Mouse (Mus musculus): ENCODE data around the gene Plekhh1. TPM values are rescaled to one million over a fixed set of nuclear protein-coding genes. Genes with fewer than 3 reads are reported as not detected.

Plekhh1 gene
- polyA plus RNA-seq, 1 experiment from 2014 or later, result 6.7 TPM

DNA sequence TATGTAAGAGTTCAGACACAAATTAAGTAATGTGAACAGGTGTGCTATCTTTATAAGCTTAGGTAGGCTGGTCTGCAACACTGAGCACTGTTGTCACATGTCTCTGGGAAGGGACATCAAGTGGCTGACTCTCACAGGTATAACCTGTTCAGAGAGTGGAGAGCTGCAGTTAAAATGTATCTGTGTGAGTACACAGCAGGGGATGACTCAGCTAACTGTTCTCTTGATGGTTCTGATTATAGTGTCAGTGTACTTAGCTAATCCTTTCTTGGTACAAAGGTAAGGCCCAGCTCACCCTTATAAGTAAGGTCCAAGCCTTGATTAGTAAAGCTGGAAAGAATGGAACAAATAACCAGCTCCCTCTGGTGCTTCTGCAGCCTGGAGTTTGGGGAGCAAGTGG is 12.5 kb downstream of the Plekhh1 start:
- Histone ChIP-seq H3K27ac (no peak overlapping the region), H3K9me3 (no peaks in the 10 kb centered on the region), H3K4me1 (replicated peaks) (no peaks in the 10 kb centered on the region), H3K27me3 (ENCODE audit: insufficient read depth, poor library complexity, severe bottlenecking) (no peaks in the 10 kb centered on the region), H3K36me3 (peaks cover 40% of the 10 kb centered on the region), H3K4me3 (no peak overlapping the region)
- DNase-seq (ENCODE audit: low spot score), result no peak

DNA sequence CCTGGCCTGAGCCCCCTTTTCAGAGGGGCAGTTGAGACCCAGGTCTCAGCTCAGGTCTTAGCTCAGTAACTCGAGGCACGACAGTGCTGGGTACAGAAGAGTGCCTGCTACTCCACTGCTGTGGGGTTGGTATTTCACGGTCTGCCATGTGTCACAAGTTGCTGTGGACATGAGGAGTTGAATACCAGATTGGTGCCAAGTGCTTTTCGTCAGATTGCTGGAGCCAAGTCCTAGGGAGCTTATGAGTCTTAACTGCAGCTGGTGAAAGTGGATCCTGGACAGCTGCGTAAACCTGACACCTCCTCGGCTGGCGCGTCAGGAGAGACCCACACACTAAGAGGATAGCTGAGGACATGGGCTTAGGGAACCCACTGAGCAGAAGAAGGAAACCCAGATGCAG is 15.7 kb downstream of the Plekhh1 start:
- WGBS, result 78% methylated on average over 8 of the region's 8 CpGs
- Histone ChIP-seq H3K9me3 (no peaks in the 10 kb centered on the region), H3K4me3 (no peak overlapping the region), H3K4me1 (replicated peaks) (no peaks in the 10 kb centered on the region), H3K27me3 (ENCODE audit: insufficient read depth, poor library complexity, severe bottlenecking) (no peaks in the 10 kb centered on the region), H3K36me3 (peaks cover 45% of the 10 kb centered on the region), H3K27ac (no peak overlapping the region)
- no peak for DNase-seq (ENCODE audit: low spot score)

GRCm38 (mm10) chr12:79046171-79046570 is 17.2 kb downstream of the Plekhh1 start:
- Histone ChIP-seq H3K4me1 (replicated peaks) (no peaks in the 10 kb centered on the region), H3K36me3 (peaks cover 49% of the 10 kb centered on the region), H3K4me3 (no peak overlapping the region), H3K27me3 (ENCODE audit: insufficient read depth, poor library complexity, severe bottlenecking) (no peaks in the 10 kb centered on the region), H3K27ac (no peak overlapping the region), H3K9me3 (no peaks in the 10 kb centered on the region)
- 86% methylated on average over 6 of the region's 6 CpGs for WGBS
- no peak for DNase-seq (ENCODE audit: low spot score)

GRCm38 (mm10) chr12:79047203-79047602 is 18.2 kb downstream of the Plekhh1 start:
- Histone ChIP-seq H3K27ac (no peak overlapping the region), H3K4me3 (no peak overlapping the region), H3K36me3 (peaks cover 41% of the 10 kb centered on the region), H3K4me1 (replicated peaks) (no peaks in the 10 kb centered on the region), H3K9me3 (no peaks in the 10 kb centered on the region), H3K27me3 (ENCODE audit: insufficient read depth, poor library complexity, severe bottlenecking) (no peaks in the 10 kb centered on the region)
- 91% methylated on average over 7 of the region's 7 CpGs for WGBS
- DNase-seq (ENCODE audit: low spot score), result no peak

GRCm38 (mm10) chr12:79048898-79049297 is 19.9 kb downstream of the Plekhh1 start:
- 83% methylated on average over 1 of the region's 1 CpGs for WGBS
- Histone ChIP-seq H3K4me1 (replicated peaks) (no peaks in the 10 kb centered on the region), H3K36me3 (peaks cover 51% of the 10 kb centered on the region), H3K27ac (no peak overlapping the region), H3K27me3 (ENCODE audit: insufficient read depth, poor library complexity, severe bottlenecking) (no peaks in the 10 kb centered on the region), H3K4me3 (no peak overlapping the region), H3K9me3 (no peaks in the 10 kb centered on the region)
- no peak for DNase-seq (ENCODE audit: low spot score)

DNA sequence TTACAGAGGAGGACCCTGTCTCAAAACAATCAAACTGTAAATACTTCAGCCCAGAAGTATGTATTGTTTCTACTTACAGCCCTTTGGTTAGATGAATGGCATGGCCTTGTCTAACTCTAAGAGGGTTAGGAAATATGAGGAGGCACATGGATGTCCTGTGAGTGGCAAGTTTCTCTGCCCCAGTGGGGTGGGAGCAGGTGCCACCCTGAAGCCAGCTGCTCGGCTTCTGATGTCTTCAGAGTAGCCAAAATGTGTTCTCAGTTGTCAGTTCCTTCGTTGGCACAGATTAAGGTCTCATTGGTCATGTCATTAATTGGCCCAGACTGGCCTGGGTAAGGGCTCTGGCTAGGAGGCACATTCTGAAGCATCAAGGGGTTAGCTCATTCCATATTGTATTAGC is 20.8 kb downstream of the Plekhh1 start:
- no peak overlapping the region for H3K27ac ChIP-seq
- WGBS, result 80% methylated on average over 2 of the region's 2 CpGs
- DNase-seq (ENCODE audit: low spot score), result no peak
- H3K4me3 ChIP-seq, result no peak overlapping the region
- H3K27me3 ChIP-seq (ENCODE audit: insufficient read depth, poor library complexity, severe bottlenecking), result no peaks in the 10 kb centered on the region
- H3K36me3 ChIP-seq, result peaks cover 56% of the 10 kb centered on the region
- H3K9me3 ChIP-seq, result no peaks in the 10 kb centered on the region
- no peaks in the 10 kb centered on the region for H3K4me1 ChIP-seq (replicated peaks)

DNA sequence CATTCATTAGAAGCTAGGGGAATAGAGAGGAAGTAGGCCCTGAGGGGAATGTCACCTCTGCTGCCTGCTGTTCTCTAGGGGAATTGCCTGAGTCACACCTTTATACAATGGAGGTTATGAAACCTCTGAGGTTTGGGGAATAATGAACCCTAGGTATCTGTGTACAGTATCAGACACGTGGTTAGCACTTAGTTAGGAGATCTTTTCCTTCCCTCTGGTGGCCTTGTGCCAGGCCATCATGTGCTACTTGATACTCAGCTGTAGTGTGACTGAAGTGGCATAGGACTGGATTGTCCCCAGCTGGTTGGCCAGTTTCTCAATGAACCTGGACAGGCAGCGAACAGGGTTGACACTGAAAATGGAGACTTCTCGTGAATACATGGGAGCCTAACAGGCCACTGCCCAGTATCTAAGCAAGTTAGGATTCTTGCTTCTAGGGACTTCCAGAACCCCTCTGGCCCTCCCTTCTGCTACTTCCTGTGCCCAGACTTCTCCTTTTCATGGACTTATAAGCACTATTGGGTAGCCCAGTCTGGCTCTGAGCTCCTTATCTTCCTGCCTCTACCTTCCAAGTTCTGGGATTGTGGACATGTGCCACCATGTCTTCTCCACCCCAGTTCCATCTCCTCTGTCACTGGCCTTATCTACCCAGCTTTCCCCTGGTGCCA is 21.7 kb downstream of the Plekhh1 start:
- Histone ChIP-seq H3K36me3 (peaks cover 55% of the 10 kb centered on the region), H3K27ac (no peak overlapping the region), H3K4me3 (no peak overlapping the region), H3K9me3 (no peaks in the 10 kb centered on the region), H3K4me1 (replicated peaks) (no peaks in the 10 kb centered on the region), H3K27me3 (ENCODE audit: insufficient read depth, poor library complexity, severe bottlenecking) (no peaks in the 10 kb centered on the region)
- no peak for DNase-seq (ENCODE audit: low spot score)
- 85% methylated on average over 3 of the region's 3 CpGs for WGBS

- no peak for DNase-seq (ENCODE audit: low spot score)
- 93% methylated on average over 2 of the region's 2 CpGs for WGBS
- no peaks in the 10 kb centered on the region for H3K9me3 ChIP-seq
- no peaks in the 10 kb centered on the region for H3K4me1 ChIP-seq (replicated peaks)
- H3K27ac ChIP-seq, result no peak overlapping the region
- H3K4me3 ChIP-seq, result no peak overlapping the region
- H3K27me3 ChIP-seq (ENCODE audit: insufficient read depth, poor library complexity, severe bottlenecking), result no peaks in the 10 kb centered on the region
- peaks cover 57% of the 10 kb centered on the region for H3K36me3 ChIP-seq
Measured at GRCm38 (mm10) chr12:79052073-79052472, 23.1 kb downstream of the Plekhh1 start.

GRCm38 (mm10) chr12:79055276-79055675 is 26.3 kb downstream of the Plekhh1 start:
- no peaks in the 10 kb centered on the region for H3K27me3 ChIP-seq (ENCODE audit: insufficient read depth, poor library complexity, severe bottlenecking)
- H3K4me1 ChIP-seq (replicated peaks), result no peaks in the 10 kb centered on the region
- no peaks in the 10 kb centered on the region for H3K9me3 ChIP-seq
- 89% methylated on average over 7 of the region's 7 CpGs for WGBS
- H3K4me3 ChIP-seq, result no peak overlapping the region
- H3K36me3 ChIP-seq, result peaks cover 56% of the 10 kb centered on the region
- no peak overlapping the region for H3K27ac ChIP-seq
- no peak for DNase-seq (ENCODE audit: low spot score)

- no peak overlapping the region for H3K27ac ChIP-seq
- no peak for DNase-seq (ENCODE audit: low spot score)
- no peaks in the 10 kb centered on the region for H3K9me3 ChIP-seq
- H3K36me3 ChIP-seq, result peaks cover 45% of the 10 kb centered on the region
- H3K27me3 ChIP-seq (ENCODE audit: insufficient read depth, poor library complexity, severe bottlenecking), result no peaks in the 10 kb centered on the region
- H3K4me1 ChIP-seq (replicated peaks), result 0 out of 2 replicates have a peak, but pooled peaks cover 4% of the 10 kb centered on the region
- WGBS, result 74% methylated on average over 6 of the region's 6 CpGs
- no peak overlapping the region for H3K4me3 ChIP-seq
Measured at GRCm38 (mm10) chr12:79059573-79059972, 30.6 kb downstream of the Plekhh1 start.

DNA sequence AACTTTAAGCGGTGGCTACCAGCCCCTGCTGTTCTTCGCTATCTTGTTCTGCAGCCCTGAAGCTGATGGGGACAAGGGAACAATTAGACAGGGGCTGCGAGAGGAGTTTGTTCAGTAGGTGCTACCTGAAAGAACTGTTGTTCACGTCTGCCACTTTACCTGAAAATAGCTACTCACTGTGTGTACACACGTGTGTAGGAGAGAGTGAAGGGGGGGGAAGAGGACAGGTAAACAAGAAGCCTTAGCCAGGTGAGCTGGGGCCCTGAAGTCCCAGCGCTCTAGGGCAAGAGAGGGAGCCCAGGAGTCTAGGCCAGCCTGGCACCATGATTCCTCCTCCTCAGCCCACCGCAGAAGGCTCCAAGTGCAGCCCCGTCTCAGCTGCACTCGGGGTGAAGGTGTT is 31.2 kb downstream of the Plekhh1 start:
- Histone ChIP-seq H3K36me3 (peaks cover 42% of the 10 kb centered on the region), H3K27me3 (ENCODE audit: insufficient read depth, poor library complexity, severe bottlenecking) (no peaks in the 10 kb centered on the region), H3K4me1 (replicated peaks) (0 out of 2 replicates have a peak, but pooled peaks cover 4% of the 10 kb centered on the region), H3K9me3 (no peaks in the 10 kb centered on the region), H3K4me3 (no peak overlapping the region), H3K27ac (no peak overlapping the region)
- WGBS, result 92% methylated on average over 9 of the region's 9 CpGs
- DNase-seq (ENCODE audit: low spot score), result no peak

DNA sequence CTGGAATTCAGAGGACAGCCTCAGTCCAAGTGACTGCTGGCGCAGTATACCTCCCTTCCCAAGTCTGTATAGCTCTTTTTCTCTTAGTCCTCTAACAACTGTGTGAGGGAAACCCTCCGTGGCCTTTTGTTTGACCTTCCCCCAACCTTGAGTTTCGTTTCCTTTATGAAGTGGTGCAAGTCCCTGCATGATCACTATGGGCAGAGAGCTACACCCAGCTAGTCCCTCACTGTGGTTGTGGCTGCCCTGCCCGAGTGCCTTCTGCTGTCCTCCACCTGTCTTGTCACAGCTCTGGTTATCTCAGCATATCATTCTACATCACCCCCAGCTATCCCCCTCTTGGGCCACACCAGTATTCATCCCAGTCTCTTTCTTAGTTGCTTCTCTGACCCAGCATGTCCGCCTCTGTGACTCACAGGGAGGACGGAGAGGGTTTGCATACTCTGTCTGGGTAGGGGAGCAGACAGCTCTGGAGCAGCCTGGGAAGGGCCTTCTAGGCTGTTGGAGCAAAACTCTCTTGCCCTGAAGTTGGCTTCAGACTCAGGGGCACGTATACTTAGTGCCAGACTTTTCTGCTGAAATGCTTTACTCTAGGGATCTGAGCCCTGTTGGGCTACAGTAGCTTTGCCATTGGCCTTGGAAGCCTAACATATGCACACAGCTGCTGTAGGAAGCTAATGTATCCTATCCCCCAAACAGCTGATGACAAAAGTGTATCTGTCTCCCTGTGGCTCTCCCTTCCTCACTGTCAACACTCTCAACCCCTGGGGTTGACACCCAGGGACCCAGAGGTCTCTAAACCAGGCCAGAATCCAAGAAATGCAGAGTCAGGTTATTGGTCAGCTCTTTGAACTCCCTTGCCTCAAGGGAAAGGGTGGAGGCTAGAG is 32.0 kb downstream of the Plekhh1 start:
- H3K27me3 ChIP-seq (ENCODE audit: insufficient read depth, poor library complexity, severe bottlenecking), result no peaks in the 10 kb centered on the region
- DNase-seq (ENCODE audit: low spot score), result no peak
- H3K4me3 ChIP-seq, result no peak overlapping the region
- H3K4me1 ChIP-seq (replicated peaks), result 0 out of 2 replicates have a peak, but pooled peaks cover 4% of the 10 kb centered on the region
- no peak overlapping the region for H3K27ac ChIP-seq
- 79% methylated on average over 7 of the region's 7 CpGs for WGBS
- H3K9me3 ChIP-seq, result no peaks in the 10 kb centered on the region
- H3K36me3 ChIP-seq, result peaks cover 43% of the 10 kb centered on the region

DNA sequence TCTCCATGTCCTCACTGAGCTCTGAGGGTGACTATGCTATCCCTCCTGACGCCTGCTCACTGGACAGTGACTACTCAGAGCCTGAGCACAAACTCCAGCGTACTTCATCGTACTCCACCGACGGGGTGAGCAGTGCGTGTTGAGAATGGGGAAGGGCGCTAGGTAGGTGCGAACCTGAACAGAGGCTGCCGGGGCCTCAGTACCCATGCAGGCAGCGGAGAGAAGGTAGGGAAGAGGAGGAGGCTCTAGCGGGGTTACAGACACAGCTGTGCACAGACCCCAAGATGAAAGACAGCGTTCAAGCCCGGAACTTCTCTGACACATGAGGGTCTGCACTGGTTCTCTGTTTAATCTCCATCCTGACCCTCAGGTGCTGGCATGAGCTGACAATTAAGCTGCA is 35.5 kb downstream of the Plekhh1 start:
- H3K27me3 ChIP-seq (ENCODE audit: insufficient read depth, poor library complexity, severe bottlenecking), result no peaks in the 10 kb centered on the region
- peaks cover 71% of the 10 kb centered on the region for H3K36me3 ChIP-seq
- no peak overlapping the region for H3K4me3 ChIP-seq
- 91% methylated on average over 13 of the region's 13 CpGs for WGBS
- 0 out of 2 replicates have a peak, but pooled peaks cover 4% of the 10 kb centered on the region for H3K4me1 ChIP-seq (replicated peaks)
- DNase-seq (ENCODE audit: low spot score), result no peak
- no peaks in the 10 kb centered on the region for H3K9me3 ChIP-seq
- H3K27ac ChIP-seq, result no peak overlapping the region

All from hindbrain, embryonic 10.5 days (tissue).